Mouse (Mus musculus) lung, postnatal 0 days (tissue): Measurements from ENCODE around the gene Pitx3.

Source experiments
- CTCF ChIP-seq: IDR thresholded peaks from 2 replicates; pipeline ENCODE4 v1.5.1; 2016; ENCODE audit warnings: antibody characterized with exemption, mild to moderate bottlenecking
- EP300 ChIP-seq: IDR thresholded peaks from 2 replicates; pipeline ENCODE4 v1.6.1; 2016; ENCODE audit warnings: antibody characterized with exemption, mild to moderate bottlenecking, control low read depth

- TF ChIP-seq CTCF (no peak), EP300 (no peak)
Observed at GRCm38 (mm10) chr19:46182241-46182640, 34.1 kb upstream of the Pitx3 start.
